Mouse (Mus musculus): ENCODE results near the gene Siglec1. TPM values are rescaled to one million over a fixed set of nuclear protein-coding genes. Genes with fewer than 3 reads are reported as not detected.

Gene Siglec1
- total RNA-seq (2023): 1 to 10 TPM; 3.8 to 4.1 TPM

DNA sequence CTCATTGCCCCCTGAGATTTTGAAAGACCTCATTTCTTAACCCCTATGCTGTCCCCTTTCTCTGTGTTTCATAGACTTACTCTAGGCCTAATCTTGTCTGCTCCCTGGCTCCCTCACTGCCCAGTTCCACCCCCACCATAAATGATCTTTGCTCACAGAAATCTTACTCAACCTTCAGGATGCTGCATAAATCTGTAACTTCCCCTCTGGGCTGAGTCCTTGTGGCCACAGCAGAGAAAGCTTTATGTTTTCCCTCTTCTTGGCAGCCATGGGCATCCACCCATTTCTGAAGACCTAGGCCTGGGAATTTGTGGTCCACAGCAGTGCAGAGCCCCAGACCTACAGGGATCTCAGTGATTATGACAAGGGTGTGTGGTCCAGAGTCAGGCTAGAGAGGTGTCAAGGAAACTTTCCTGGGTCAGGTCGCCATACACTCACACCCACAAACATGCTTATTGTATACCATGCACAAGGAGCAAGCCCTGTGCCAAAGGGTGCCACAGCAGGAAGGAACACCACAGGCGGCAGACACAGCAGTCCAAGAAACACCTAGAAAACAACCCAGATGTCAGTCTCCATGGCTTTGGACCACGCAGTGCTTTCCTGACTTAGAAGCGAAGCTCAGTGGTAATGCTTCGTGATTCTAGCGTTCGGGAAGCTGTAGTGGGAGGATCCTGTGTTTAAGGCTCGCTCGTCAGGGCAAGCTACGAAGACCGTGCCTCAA lies at the start of gene Siglec1:
Siglec1 (minus strand) TSS at position 99 of the 724 bp plus-strand sequence.

DNA sequence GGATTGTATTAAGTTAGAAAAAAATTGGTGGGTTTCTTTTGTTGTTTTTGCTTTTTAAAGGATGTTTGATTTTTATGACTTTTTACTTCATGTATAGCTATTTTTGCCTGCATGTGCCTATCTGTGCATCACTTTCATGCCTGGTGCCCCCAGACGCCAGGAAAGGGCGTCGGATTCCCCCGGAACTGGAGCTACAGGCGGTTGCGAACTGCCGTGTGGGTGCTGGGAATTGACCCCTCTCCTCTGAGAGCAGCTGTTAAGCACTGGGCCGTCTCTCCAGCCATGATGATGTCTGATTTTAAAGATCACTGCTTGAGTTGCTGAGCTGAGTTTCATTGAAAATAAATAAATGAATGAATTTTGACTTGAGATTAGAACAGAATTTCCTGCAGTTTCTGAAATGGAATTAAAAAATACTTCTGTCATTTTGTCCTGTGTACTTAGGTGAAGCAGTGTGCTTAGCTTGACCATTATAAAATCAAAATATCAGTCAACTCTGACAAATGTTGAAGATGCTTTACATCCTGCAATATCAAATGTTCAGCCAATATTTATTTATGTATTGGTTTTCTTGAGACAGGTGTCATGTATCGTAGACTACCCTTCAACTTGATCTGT lies 46.5 kb upstream of the Siglec1 start, which contains the start of gene Gm11037:
Gm11037 (plus strand) TSS at position 568 of the 618 bp plus-strand sequence.

DNA sequence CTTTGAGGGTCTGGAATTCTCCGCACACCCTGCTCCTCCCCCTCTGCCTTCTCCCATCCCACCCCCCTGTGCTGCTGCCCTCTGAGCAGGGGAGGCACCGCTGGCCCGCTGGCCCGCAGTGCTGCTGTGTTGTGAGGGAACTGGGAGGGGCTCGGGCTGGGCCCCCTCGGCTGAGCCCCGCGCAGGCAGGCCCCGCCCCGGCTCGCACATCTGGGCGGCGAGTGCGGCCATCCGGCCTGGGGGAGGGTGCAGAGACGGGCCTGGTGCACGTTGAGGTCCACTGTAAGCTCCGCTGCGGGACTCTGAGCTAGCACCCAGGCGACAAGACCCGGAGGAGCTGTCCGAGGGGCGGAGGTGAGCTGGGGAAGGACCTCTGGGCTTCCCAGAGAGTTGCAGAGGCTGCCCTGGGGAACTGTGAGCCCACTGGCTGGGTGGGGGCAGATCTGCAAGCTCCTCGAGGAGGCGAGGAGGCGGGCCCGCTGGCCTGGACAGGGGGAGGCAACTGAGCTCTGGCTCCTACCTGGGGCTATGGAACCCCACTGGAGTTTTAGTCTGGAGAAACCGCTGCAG lies 40.7 kb upstream of the Siglec1 start, which contains the start of gene Hspa12b:
Hspa12b (plus strand) TSS at position 120 of the 570 bp plus-strand sequence.

DNA sequence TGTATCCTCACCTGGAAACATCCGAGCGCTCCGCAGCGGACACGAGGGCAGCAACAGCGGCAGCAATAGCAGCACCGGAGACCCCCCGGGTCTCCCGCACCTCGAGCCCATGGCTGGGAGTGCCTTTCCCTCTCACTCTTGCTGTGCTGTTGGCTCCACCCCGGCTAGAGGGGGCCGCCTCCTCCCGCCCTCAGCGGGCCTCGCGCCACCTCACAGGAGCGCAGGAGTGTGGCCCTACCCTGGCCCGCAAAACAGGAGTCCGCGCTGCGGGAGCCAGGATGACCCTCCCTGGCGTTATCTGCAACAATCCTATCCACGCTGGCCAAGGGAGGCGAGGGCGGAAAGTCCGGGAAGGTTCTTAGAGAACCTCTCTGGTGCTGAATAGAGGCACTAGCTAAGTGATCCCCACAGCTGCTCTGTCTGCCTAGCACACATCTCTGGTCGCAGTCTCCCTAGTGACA lies 23.1 kb downstream of the Siglec1 start, which contains the start of gene Adam33:
Adam33 (minus strand) TSS at position 411 of the 461 bp plus-strand sequence.

DNA sequence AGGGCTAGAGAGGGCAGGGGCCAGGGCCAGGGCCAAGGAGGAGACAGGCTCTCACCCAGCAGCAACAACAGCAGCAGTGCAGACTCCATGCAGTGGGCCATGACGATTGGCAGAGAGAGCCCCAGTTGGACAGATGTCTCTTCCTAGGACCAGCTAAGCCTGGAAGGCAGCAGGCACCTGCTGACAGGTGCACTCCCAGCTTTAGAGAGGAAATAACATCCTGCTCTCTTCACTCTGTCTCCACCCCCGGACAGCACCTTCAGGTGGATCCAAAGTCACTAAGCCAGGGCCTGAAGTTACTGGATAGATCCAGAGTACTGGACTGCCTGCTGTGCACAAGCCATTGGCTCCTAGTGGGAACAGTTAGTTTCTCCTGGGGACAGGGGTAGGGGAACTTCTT lies 43.6 kb downstream of the Siglec1 start, which contains the start of gene Gfra4:
Gfra4 (minus strand) TSS at position 101 of the 400 bp plus-strand sequence.

Other genes with a start within 250 kb of the Siglec1 start
- 10 to 100 TPM; 18.4 to 24.3 TPM for gene 4930402H24Rik, start 180.4 kb downstream of the Siglec1 start, total RNA-seq (2023)
- 10 to 100 TPM; 49.0 to 56.8 TPM for gene Atrn, start 180.3 kb downstream of the Siglec1 start, total RNA-seq (2023)
- gene Gfra4, start 43.7 kb downstream of the Siglec1 start, total RNA-seq (2023): not detected
- 1 to 10 TPM; 3.1 to 3.7 TPM for gene Adam33, start 23.0 kb downstream of the Siglec1 start, total RNA-seq (2023)
- gene Hspa12b, start 40.5 kb upstream of the Siglec1 start, total RNA-seq (2023): not detected
- not detected for gene Gm11037, start 46.7 kb upstream of the Siglec1 start, total RNA-seq (2023)
- gene 1700037H04Rik, start 73.3 kb upstream of the Siglec1 start, total RNA-seq (2023): 10 to 100 TPM; 50.5 to 51.9 TPM
- 10 to 100 TPM; 23.1 to 26.1 TPM for gene Cenpb, start 93.3 kb upstream of the Siglec1 start, total RNA-seq (2023)
- 10 to 100 TPM; 56.9 to 60.2 TPM for gene Cdc25b, start 100.2 kb upstream of the Siglec1 start, total RNA-seq (2023)
- gene Spef1, start 100.5 kb upstream of the Siglec1 start, total RNA-seq (2023): 1 to 10 TPM; 2.0 to 2.4 TPM
- gene Ap5s1, start 120.3 kb upstream of the Siglec1 start, total RNA-seq (2023): 10 to 100 TPM; 14.0 to 17.7 TPM
- gene Mavs, start 147.3 kb upstream of the Siglec1 start, total RNA-seq (2023): 10 to 100 TPM; 11.4 to 11.5 TPM
- gene Pank2, start 175.7 kb upstream of the Siglec1 start, total RNA-seq (2023): 10 to 100 TPM; 40.1 to 40.2 TPM

Data from neutrophil, adult 83 days (primary cell).